Mouse (Mus musculus) central nervous system, embryonic 18 days (tissue): ENCODE measurements around the gene Rhox7a. TPM values are rescaled to one million over a fixed set of nuclear protein-coding genes. Genes with fewer than 3 reads are reported as not detected.

Source experiments
- polyA plus RNA-seq: library from polyadenylated mRNA; depleted of rRNA; stranded (reverse); fragments of >200 nt; gene quantifications from 2 replicates; pipeline ENCODE4 v1.2.3, GENCODE M21; 2012; rRNA removed

Rhox7a gene
- not detected in 2 replicates for polyA plus RNA-seq

DNA sequence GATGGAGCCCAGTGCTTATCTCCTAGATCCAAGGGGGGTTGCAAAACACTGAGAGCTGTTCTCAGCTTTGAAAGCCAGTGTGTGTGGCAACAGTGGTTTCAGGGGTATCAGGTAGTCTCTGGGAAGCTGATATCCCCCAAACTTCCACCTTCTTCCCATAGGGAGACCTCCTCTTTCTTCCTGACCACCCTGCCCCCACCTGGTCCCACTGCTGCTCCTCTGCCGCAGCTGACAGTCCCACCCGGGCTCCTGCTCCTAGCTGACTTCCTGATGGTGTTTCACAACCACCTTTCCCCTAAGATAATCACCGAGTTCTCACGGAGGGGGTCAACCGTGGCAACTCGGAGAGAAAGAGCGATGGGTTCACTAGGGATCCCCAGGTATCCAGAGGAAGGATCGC, at the start of gene Rhox7a:
Gene Rhox7a, plus strand, starts transcription at position 301 of the 400 bp plus-strand sequence.

DNA sequence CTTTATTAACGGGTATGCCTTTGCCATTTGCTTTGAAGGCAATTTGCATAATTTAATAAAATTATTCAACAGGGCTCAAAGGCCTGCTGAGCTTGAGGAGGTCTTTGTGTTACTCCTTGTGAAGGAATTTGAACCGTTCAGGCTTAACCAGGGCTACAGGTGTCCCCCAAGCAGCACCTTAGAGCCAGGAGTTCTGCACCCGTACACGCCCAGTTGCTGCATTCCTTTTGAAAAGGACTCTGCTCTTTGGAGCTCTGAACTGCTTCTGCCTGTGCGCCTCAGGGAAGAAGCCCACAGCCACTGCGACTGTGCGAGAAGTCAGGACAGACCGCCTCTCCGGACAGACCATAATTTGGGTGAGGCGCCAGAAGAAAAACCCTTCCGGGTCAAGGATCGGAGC, 4.9 kb upstream of the Rhox7a start, which contains the start of gene Rhox6:
Gene Rhox6, plus strand, starts transcription at position 301 of the 400 bp plus-strand sequence.

DNA sequence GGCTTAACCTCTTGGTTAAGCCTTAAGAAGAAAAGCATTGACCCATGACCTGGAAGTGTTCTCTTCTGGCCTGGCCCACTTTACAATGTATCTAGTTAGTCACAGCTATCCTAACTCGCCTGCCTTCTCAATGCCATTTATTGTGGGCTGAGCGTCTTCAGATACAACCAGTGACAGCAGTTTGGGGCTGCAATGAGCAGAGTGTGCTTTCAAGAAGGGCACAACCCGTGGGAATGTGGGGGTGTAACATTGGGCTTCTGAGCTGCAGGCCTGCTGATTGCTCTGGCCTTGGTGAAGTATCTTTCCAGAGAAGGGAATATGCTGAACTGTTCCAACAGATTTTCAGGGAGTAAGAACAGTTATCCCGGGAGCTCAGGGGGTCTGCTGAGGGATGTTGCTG, 47.4 kb downstream of the Rhox7a start, which contains the start of gene Rhox8:
Gene Rhox8, minus strand, starts transcription at position 101 of the 400 bp plus-strand sequence.

Other genes starting within 250 kb of the Rhox7a start
- gene Rhox4f, start 224.0 kb upstream of the Rhox7a start, polyA plus RNA-seq, result not detected in 2 replicates
- not detected in 2 replicates for gene Rhox3g, start 203.1 kb upstream of the Rhox7a start, polyA plus RNA-seq
- gene Rhox2g, start 188.2 kb upstream of the Rhox7a start, polyA plus RNA-seq, result not detected in 2 replicates
- gene Rhox4g, start 180.4 kb upstream of the Rhox7a start, polyA plus RNA-seq, result not detected in 2 replicates
- gene Rhox3h, start 162.9 kb upstream of the Rhox7a start, polyA plus RNA-seq, result not detected in 2 replicates
- gene Rhox2h, start 158.4 kb upstream of the Rhox7a start, polyA plus RNA-seq, result not detected in 2 replicates
- 0.44 and 3.0 TPM in 2 replicates for gene Rhox5, start 26.8 kb upstream of the Rhox7a start, polyA plus RNA-seq
- not detected in 2 replicates for gene Rhox6, start 4.8 kb upstream of the Rhox7a start, polyA plus RNA-seq
- gene Rhox8, start 47.3 kb downstream of the Rhox7a start, polyA plus RNA-seq, result not detected in 2 replicates
- not detected in 2 replicates for gene Rhox7b, start 65.5 kb downstream of the Rhox7a start, polyA plus RNA-seq
- not detected in 2 replicates for gene Rhox9, start 70.1 kb downstream of the Rhox7a start, polyA plus RNA-seq
- gene Btg1-ps1, start 187.1 kb downstream of the Rhox7a start, polyA plus RNA-seq, result not detected in 2 replicates
- not detected in 2 replicates for gene Btg1-ps2, start 211.4 kb downstream of the Rhox7a start, polyA plus RNA-seq
- gene Rhox10, start 234.8 kb downstream of the Rhox7a start, polyA plus RNA-seq, result not detected in 2 replicates